Mouse (Mus musculus) embryonic facial prominence, embryonic 12.5 days (tissue): ENCODE data around the gene Ggt6. TPM values are rescaled to one million over a fixed set of nuclear protein-coding genes. Genes with fewer than 3 reads are reported as not detected.

Experiments
- ATAC-seq: fragments of 200-750 bp; cut with Nextera tagmentation; 2 replicates; pipeline ENCODE4 v1.8.0; 2017; ENCODE audit not compliant: insufficient number of reproducible peaks, insufficient read depth, low FRiP score, low TSS enrichment
- H3K27ac ChIP-seq: fragments of 300-500 bp; sonication (generic); 2 replicates; pipeline ENCODE4 v1.5.1; 2016; ENCODE audit warnings: mild to moderate bottlenecking
- H3K27me3 ChIP-seq: fragments of 300-500 bp; sonication (generic); 2 replicates; pipeline ENCODE4 v1.6.1; 2016; ENCODE audit warnings: mild to moderate bottlenecking, moderate library complexity
- H3K36me3 ChIP-seq: fragments of 300-500 bp; sonication (generic); 2 replicates; pipeline ENCODE4 v1.6.1; 2016; ENCODE audit warnings: mild to moderate bottlenecking
- H3K4me1 ChIP-seq: fragments of 300-500 bp; sonication (generic); 2 replicates; pipeline ENCODE4 v1.6.1; 2016
- H3K4me2 ChIP-seq: fragments of 300-500 bp; sonication (generic); replicated peaks from 2 replicates; pipeline ENCODE4 v1.6.1; 2016; ENCODE audit warnings: mild to moderate bottlenecking, moderate library complexity
- H3K4me3 ChIP-seq: fragments of 300-500 bp; sonication (generic); 2 replicates; pipeline ENCODE4 v1.5.1; 2016; ENCODE audit warnings: mild to moderate bottlenecking
- H3K9ac ChIP-seq: fragments of 300-500 bp; sonication (generic); 2 replicates; pipeline ENCODE4 v1.6.1; 2016; ENCODE audit warnings: mild to moderate bottlenecking, moderate library complexity
- H3K9me3 ChIP-seq: fragments of 300-500 bp; sonication (generic); 2 replicates; pipeline ENCODE4 v1.6.1; 2016; ENCODE audit warnings: mild to moderate bottlenecking, moderate library complexity
- WGBS: fragments of 180-500 bp; shearing (Covaris S2); methylation state at CpG from one replicate; pipeline ENCODE4 v1.1.7; 2016; 5-methylcytosine and 5-hydroxymethylcytosine counted together
- polyA plus RNA-seq: library from polyadenylated mRNA; unstranded; fragments of >200 nt; fragmentation: Nextera tagmentation; extraction: Ambion mirVana; gene quantifications from 2 replicates; pipeline ENCODE4 v1.2.1, GENCODE M21; 2016

The Ggt6 gene
- polyA plus RNA-seq, 1 experiment from 2014 or later, result 0.09 TPM

DNA sequence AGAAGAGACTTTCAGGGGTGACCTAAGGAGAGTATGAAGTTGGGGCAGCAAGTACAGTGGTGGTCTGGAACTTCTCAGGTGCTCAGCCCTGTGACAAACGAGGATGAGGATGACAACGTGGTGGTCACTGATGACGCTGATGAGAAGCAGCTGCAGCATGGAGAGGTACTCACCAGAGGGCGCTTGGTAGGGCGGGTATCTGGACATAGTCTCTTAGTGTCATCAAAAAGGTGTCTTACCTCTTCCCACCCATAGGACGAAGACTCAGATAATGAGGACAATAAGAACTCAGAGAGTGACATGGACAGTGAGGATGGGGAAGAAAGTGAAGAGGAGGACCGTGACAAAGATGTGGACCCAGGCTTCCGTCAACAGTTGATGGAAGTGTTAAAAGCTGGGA is 12.1 kb downstream of the Ggt6 start:
- no peak overlapping the region for H3K4me3 ChIP-seq
- H3K27me3 ChIP-seq, result no peaks in the 10 kb centered on the region
- ATAC-seq, result no peak
- no peaks in the 10 kb centered on the region for H3K9me3 ChIP-seq
- peaks cover 100% of the 10 kb centered on the region for H3K36me3 ChIP-seq
- H3K9ac ChIP-seq, result no peak overlapping the region
- no peak overlapping the region for H3K27ac ChIP-seq
- peaks cover under 1% of the 10 kb centered on the region; the same call in 1 of the 2 replicates for H3K4me1 ChIP-seq
- 82% methylated on average over 8 of the region's 8 CpGs for WGBS
- H3K4me2 ChIP-seq, result no peak overlapping the region

DNA sequence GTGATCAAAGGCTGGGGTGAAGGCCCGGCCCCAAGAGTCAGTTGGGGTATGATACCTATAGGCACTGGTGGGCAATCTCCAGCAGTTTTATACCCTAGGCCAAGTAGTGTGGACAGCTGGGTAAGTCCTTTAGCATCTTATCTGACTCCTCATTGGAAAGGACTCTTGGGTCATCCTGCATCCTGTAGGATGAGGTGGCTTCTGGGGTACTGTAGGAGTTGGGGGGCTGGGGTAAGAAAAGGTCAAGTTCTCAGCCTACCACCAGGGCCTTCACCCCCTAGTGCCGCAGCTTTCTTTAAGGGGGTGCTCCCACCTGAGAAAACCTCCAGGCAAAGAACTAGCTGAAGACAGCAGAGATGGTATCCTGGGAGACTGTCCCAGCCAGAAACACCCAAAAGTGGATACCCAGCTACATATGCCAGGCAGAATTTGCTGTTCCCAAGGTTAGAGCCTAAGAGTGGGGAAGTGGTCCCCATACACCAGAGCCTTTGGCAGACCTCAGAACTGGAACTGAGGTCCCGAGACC is 16.9 kb downstream of the Ggt6 start:
- WGBS, result 88% methylated on average over 3 of the region's 3 CpGs

DNA sequence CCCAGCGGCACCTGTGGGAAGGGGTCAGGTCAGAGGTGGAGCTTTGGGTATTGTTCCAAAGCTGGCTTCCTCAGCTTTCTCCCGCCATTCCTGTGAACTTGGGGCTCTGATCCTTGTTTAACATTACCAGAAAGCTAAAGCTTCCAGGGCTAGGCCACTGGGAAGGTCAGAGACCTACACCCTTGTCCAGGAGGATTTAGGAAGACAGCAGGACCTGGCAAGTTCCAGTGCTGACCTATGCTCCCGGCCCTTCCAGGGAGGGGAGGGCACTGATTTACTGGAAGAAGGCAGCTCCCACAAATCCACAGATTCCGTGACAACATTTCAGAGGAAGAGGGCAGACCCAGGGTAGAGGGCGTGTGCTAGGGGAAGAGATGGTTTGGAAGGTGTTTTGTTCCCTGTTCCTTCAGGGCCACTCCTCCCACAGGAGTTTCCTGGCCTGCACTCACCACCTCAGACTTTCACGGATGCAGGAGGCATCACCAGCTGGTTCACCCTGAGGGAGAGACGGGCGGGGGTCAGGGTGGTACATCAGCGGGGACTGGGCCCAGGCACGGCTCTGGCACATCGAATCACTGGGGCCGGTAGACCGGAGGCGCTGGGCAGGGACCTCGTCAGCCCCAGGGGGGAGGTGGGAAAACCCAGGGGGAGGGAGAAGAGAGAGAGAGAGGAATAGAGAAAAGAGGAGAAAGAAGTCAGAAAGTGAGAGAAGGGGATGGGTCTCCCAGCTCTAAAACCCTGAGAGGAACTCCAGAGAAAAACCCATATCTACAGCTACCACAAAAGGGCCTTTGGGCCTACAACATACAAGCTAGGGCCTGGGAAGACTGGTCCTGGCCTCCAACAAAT is 18.0 kb downstream of the Ggt6 start:
- 62% methylated on average over 15 of the region's 15 CpGs for WGBS
- Histone ChIP-seq H3K9ac (no peak overlapping the region), H3K27ac (no peak overlapping the region), H3K4me3 (no peak overlapping the region), H3K27me3 (no peaks in the 10 kb centered on the region), H3K36me3 (peaks cover 44% of the 10 kb centered on the region), H3K9me3 (no peaks in the 10 kb centered on the region), H3K4me2 (no peak overlapping the region), H3K4me1 (no peaks in the 10 kb centered on the region; the same call in 1 of the 2 replicates)
- ATAC-seq, result no peak

More for the DNA sequence above, 16.9 kb downstream of the Ggt6 start:
- Histone ChIP-seq H3K9ac (no peak overlapping the region), H3K27ac (no peak overlapping the region), H3K4me1 (no peaks in the 10 kb centered on the region; the same call in 1 of the 2 replicates), H3K9me3 (no peaks in the 10 kb centered on the region), H3K4me2 (no peak overlapping the region), H3K36me3 (peaks cover 55% of the 10 kb centered on the region), H3K4me3 (no peak overlapping the region), H3K27me3 (no peaks in the 10 kb centered on the region)
- no peak for ATAC-seq

DNA sequence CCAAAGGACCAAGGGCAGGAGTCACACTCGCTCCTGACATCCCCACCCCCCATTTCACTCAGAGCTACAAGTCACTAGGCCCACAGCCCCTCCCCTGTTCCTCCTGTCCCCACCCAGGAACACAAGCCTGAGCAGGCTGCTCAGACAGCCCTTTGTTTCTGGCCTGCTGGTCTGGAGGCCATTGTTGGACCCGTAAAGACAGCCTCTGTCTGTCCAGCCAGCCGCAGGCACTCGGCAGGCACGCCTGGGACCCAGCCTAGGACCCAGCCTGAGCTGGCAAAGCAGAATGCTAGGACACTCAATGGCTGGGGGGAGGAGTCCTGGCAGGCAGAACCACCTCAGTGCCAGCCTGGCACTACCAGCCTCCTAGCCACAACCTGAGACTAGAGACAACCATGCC is 20.4 kb downstream of the Ggt6 start:
- WGBS, result 33% methylated on average over 5 of the region's 5 CpGs
- Histone ChIP-seq H3K4me2 (no peak overlapping the region), H3K36me3 (peaks cover 21% of the 10 kb centered on the region), H3K4me3 (no peak overlapping the region), H3K27ac (no peak overlapping the region), H3K9me3 (no peaks in the 10 kb centered on the region), H3K27me3 (no peaks in the 10 kb centered on the region), H3K4me1 (no peaks in the 10 kb centered on the region; the same call in 1 of the 2 replicates), H3K9ac (no peak overlapping the region)
- no peak for ATAC-seq

DNA sequence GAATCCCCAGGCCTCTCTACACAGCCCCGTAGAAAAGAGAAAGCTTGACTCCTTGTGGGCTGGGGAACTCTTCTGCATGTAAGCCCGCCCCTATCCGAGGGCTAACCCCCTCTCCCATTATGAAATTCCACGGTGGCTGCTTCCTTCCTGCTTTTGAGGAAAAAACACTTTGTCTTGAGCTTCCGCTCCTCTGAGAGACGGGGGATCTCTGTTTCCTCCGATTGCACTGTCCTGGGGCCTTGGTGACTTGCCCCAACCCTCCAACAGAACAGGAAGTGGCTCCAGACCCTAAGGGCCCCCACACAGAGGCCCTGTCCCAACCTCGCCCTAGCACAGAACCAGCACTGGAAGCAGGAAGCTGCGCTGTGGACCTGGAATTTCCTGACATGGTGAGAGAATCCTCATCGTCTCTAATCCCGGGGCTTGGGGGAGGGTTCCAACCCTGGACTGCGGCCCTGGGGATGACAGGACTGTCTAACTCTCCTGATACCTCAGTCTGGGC is 22.7 kb downstream of the Ggt6 start:
- no peak overlapping the region for H3K4me2 ChIP-seq
- 45% methylated on average over 12 of the region's 12 CpGs for WGBS
- H3K36me3 ChIP-seq, result no peaks in the 10 kb centered on the region
- H3K9me3 ChIP-seq, result no peaks in the 10 kb centered on the region
- no peak overlapping the region for H3K9ac ChIP-seq
- no peak overlapping the region for H3K4me3 ChIP-seq
- ATAC-seq, result peak; percentile 42; the same call in 1 of the 2 replicates
- no peak overlapping the region for H3K27ac ChIP-seq
- H3K4me1 ChIP-seq, result no peaks in the 10 kb centered on the region; the same call in 1 of the 2 replicates
- no peaks in the 10 kb centered on the region for H3K27me3 ChIP-seq

DNA sequence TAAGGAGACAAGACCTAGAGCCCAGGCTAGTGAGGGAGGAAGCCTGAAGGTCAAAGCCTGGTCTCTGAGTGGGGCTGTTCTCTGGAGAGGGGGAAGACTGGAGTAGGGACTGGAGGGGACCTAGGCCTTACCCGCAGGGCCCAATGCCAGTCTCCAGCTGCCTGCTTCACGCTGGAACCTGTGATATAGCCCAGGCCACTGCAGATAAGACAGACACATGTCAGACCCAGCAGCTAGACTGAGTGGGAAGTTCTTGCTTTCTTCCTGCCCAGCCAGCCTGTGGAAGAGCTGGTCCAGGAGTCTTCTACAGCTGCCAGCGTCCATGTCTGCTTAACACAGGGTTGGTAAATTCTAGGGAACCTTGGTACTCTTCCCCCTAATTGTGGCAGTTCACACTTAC is 23.2 kb downstream of the Ggt6 start:
- Histone ChIP-seq H3K4me1 (no peaks in the 10 kb centered on the region; the same call in 1 of the 2 replicates), H3K27ac (no peak overlapping the region), H3K9me3 (no peaks in the 10 kb centered on the region), H3K9ac (no peak overlapping the region), H3K27me3 (no peaks in the 10 kb centered on the region), H3K4me3 (no peak overlapping the region), H3K36me3 (no peaks in the 10 kb centered on the region), H3K4me2 (no peak overlapping the region)
- peak; percentile 36; the same call in 1 of the 2 replicates for ATAC-seq
- WGBS, result 84% methylated on average over 3 of the region's 3 CpGs

DNA sequence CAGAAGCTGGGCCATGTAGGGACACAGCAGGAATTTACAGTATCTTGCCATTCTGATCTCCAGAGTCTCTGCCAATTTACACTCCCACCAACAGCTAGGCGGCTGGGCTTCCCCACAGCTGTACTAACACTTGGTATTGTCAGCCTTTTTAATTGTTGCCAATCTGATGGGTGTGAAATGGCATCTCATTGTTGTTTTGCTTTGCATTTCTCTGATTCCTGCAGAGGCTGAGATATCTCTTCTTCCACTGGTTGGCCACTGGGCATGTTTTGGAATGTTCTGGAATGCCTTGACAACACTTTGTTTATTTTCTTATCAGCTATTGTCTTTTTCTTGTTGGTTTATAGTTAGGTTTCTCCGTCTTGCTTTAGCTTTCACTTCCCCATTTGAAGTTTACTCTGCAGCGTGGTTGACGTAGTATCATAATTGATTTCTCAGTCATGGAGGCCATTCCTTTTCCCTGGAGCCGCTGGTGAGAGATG is 26.2 kb downstream of the Ggt6 start:
- WGBS, result 41% methylated on average over 5 of the region's 5 CpGs
- Histone ChIP-seq H3K27me3 (no peaks in the 10 kb centered on the region), H3K4me1 (peaks cover 6% of the 10 kb centered on the region), H3K4me3 (no peak overlapping the region), H3K36me3 (no peaks in the 10 kb centered on the region), H3K9me3 (no peaks in the 10 kb centered on the region), H3K4me2 (no peak overlapping the region), H3K9ac (no peak overlapping the region), H3K27ac (no peak overlapping the region)
- ATAC-seq, result no peak

DNA sequence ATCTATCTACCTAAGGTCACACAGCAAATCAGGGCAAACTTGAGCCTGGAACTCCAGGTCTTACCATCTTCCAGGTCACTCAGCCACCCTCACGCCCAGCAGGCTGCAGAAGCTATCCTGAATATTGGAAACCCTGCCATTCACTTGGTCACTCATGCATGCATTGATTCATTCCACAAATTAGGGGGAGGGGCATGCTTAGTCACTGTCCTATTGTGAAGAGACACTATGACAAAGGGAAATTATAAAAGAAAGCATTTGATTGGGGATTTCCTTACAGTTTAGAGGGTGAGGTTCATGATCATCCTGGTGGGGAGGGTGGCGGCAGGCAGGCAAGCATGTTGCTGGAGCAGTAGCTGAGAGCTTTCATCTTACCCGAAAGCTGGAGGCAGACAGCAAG is 29.5 kb downstream of the Ggt6 start:
- ATAC-seq, result no peak
- Histone ChIP-seq H3K27me3 (no peaks in the 10 kb centered on the region), H3K4me1 (peaks cover 31% of the 10 kb centered on the region)

DNA sequence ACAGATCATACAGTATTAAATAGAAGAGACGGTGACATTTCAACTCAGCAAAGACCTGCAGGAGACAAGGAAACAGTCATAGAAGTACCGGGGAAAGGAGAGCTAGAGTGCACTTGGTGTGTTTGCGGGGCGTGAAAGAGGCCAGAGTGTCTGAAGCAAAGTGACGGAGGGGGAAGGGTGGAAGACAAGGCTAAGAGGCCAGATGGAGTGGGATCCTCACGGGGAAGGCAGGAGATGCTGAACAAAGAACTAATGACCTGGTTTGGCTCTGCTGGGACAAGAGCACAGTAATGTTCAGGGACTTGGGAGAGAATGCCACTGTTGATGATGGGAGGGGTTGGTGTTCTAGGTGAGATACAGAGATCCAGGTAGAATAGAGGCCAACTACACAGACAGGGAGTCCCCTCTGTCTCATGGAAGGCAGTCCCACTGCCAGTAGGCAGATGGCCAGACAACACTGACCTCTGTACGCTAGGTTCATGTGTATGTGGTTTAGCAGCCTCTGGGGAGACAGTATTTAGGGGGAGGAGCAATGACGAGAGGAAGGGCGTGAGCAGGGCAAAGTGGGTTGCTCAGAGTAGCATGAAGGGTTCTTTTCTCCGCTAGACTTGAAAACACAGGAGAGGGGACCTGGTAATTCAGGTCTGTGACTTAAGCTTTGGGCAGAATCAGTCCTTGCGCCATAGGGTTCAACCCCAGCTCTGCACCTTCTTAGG is 30.8 kb downstream of the Ggt6 start:
- 58% methylated on average over 11 of the region's 11 CpGs for WGBS
- peak overlapping the region; percentile 70; the same call in 1 of the 2 replicates for H3K27ac ChIP-seq
- no peak for ATAC-seq

More for the DNA sequence above, 29.5 kb downstream of the Ggt6 start:
- Histone ChIP-seq H3K4me3 (no peak overlapping the region), H3K27ac (no peak overlapping the region), H3K36me3 (no peaks in the 10 kb centered on the region), H3K4me2 (no peak overlapping the region), H3K9ac (no peak overlapping the region), H3K9me3 (no peaks in the 10 kb centered on the region)
- WGBS, result 64% methylated on average over 3 of the region's 3 CpGs

DNA sequence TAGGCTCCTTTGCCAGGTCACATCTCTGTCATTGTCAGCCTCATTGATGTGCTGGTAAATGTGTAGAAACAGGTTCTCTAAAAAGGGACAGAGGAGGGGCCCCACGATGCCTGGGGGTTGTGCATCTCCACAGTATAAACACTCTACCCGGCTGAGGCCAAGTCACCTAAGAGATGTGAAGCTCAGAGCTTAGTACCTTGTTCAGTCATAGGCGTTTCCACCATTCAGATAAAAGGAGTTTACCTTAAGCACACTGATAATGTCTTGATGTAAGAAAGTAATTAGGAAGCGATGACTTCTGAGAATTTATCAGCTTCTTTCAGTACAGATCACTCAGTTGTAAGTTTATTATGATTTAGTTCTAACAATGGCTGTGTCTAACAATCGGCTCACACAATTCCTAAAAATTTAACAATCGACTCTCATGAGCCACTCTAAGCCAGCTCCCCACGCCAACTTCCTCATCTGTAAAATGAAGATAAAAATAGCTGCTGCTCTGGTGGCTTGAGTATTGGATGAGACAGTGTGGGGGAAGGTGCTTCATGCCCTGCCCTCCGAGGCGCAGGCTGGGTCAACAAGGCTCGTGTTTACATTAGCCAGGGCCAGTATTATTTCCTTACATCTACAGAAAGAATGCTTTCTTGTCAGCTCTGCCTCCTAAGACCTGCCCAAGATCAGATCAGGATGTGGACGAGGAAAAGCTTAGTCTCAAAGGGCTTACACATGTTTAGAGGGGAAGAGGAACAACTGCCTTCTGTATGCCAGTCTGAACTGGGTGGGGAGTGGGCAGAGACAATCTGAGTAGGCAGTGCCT is 31.6 kb downstream of the Ggt6 start:
- Histone ChIP-seq H3K4me1 (peaks cover 31% of the 10 kb centered on the region), H3K4me3 (no peak overlapping the region), H3K4me2 (no peak overlapping the region), H3K27ac (peak overlapping the region; percentile 70), H3K9ac (no peak overlapping the region), H3K36me3 (no peaks in the 10 kb centered on the region), H3K9me3 (no peaks in the 10 kb centered on the region), H3K27me3 (no peaks in the 10 kb centered on the region)
- no peak for ATAC-seq
- 33% methylated on average over 11 of the region's 11 CpGs for WGBS

More for the DNA sequence above, 30.8 kb downstream of the Ggt6 start:
- Histone ChIP-seq H3K27me3 (no peaks in the 10 kb centered on the region), H3K4me3 (no peak overlapping the region), H3K36me3 (no peaks in the 10 kb centered on the region), H3K4me1 (peaks cover 31% of the 10 kb centered on the region), H3K9me3 (no peaks in the 10 kb centered on the region), H3K9ac (no peak overlapping the region), H3K4me2 (no peak overlapping the region)

DNA sequence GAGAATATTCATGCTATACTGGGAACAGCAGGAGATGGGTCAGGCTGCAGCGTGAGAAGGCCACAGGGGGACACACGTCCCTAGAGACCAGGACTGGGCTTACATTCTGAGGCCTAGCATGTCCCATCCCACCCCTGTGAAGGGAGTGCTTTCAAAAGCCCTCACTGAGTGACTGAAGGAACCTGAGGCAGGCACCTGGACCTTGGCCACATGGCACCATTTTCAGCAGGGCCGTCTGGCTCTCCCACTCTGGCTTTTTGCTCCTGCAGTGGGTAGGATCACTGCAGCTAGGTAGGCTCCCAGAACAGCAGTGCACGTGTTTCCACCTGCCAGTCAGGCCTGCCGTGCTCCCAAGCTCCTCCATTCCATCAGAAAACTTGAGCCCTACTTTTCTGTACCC is 33.2 kb downstream of the Ggt6 start:
- ATAC-seq, result no peak
- H3K9ac ChIP-seq, result no peak overlapping the region
- H3K9me3 ChIP-seq, result no peaks in the 10 kb centered on the region
- WGBS, result 69% methylated on average over 5 of the region's 5 CpGs
- H3K27me3 ChIP-seq, result no peaks in the 10 kb centered on the region
- no peak overlapping the region for H3K4me3 ChIP-seq
- H3K36me3 ChIP-seq, result no peaks in the 10 kb centered on the region
- no peak overlapping the region for H3K4me2 ChIP-seq
- H3K4me1 ChIP-seq, result peaks cover 31% of the 10 kb centered on the region
- peak overlapping the region; percentile 69 for H3K27ac ChIP-seq
